23 mouse cellular contexts compared by ENCODE assay signal in genomic region chr14:48591483-48592230, GRCm38 (mm10).
DNase-seq lines count a peak whose midpoint lies in the region; ATAC-seq and TF ChIP-seq lines count a peak whose summit lies in the region.
"Had no signal": no experiment of that assay in that cellular context is flagged by ENCODE, and none has a peak within 500 bp of the region (broad histone marks: within the 10 kb centered on the region; RNA-seq: fewer than 3 reads in every experiment).

No protein-coding gene starts in this region.

- TF ChIP-seq CTCF in lung, embryonic 14.5 days (IDR thresholded peaks at IDR 0.05; ENCODE audit: low read depth) = no peak
- no peak for TF ChIP-seq CTCF in lung, adult 2 months (IDR thresholded peaks at IDR 0.05; ENCODE audit: insufficient read depth, low read length)
- TF ChIP-seq CTCF in stomach, postnatal 0 days (IDR thresholded peaks at IDR 0.05; ENCODE audit: low read depth) = no peak

- H3K4me2 ChIP-seq in lung, embryonic 14.5 days = no peak overlapping the region
- no peak overlapping the region for H3K4me2 ChIP-seq in stomach, embryonic 14.5 days (replicated peaks; ENCODE audit: low read depth, low read length)
- H3K4me2 ChIP-seq in stomach, postnatal 0 days (replicated peaks; ENCODE audit: low read depth) = no peak overlapping the region
- H3K4me2 ChIP-seq: embryonic facial prominence, embryonic 12.5 days; forebrain, embryonic 12.5 days; forebrain, embryonic 15.5 days; heart, embryonic 11.5 days; hindbrain, embryonic 13.5 days had no signal

- H3K9ac ChIP-seq in lung, embryonic 14.5 days = no peak overlapping the region
- H3K9ac ChIP-seq in stomach, embryonic 14.5 days (replicated peaks; ENCODE audit: low read depth, low read length) = no peak overlapping the region
- H3K9ac ChIP-seq in stomach, postnatal 0 days (ENCODE audit: low read length) = no peak overlapping the region
- H3K9ac ChIP-seq: embryonic facial prominence, embryonic 12.5 days; forebrain, embryonic 12.5 days; forebrain, embryonic 15.5 days; hindbrain, embryonic 13.5 days had no signal

- no peak for TF ChIP-seq POLR2A in lung, adult 2 months (IDR thresholded peaks at IDR 0.05; ENCODE audit: borderline replicate concordance, extremely low read depth, low read depth, low read length)

- TF ChIP-seq EP300 in stomach, postnatal 0 days (optimal IDR thresholded peaks at IDR 0.05) = no peak

- no peaks in the 10 kb centered on the region for H3K9me3 ChIP-seq in lung, embryonic 14.5 days (ENCODE audit: low read depth, low read length)
- H3K9me3 ChIP-seq in stomach, embryonic 14.5 days (ENCODE audit: control insufficient read depth, low read depth, low read length) = no peaks in the 10 kb centered on the region
- H3K9me3 ChIP-seq in stomach, postnatal 0 days (ENCODE audit: control insufficient read depth, low read length) = no peaks in the 10 kb centered on the region
- H3K9me3 ChIP-seq: embryonic facial prominence, embryonic 12.5 days; forebrain, embryonic 12.5 days; forebrain, embryonic 15.5 days; hindbrain, embryonic 10.5 days; hindbrain, embryonic 13.5 days had no signal

- no peaks in the 10 kb centered on the region for H3K27me3 ChIP-seq in lung, embryonic 14.5 days (ENCODE audit: insufficient read depth, low read length)
- no peaks in the 10 kb centered on the region for H3K27me3 ChIP-seq in stomach, embryonic 14.5 days (ENCODE audit: control insufficient read depth, insufficient read depth, low read length)
- H3K27me3 ChIP-seq in stomach, postnatal 0 days (ENCODE audit: control insufficient read depth, insufficient read depth, low read length) = no peaks in the 10 kb centered on the region
- H3K27me3 ChIP-seq: forebrain, embryonic 15.5 days; hindbrain, embryonic 13.5 days had no signal

- peak; percentile 85 for ATAC-seq in lung, embryonic 14.5 days (ENCODE audit: insufficient read depth)
- ATAC-seq in stomach, embryonic 14.5 days (ENCODE audit: insufficient number of reproducible peaks, insufficient read depth, low FRiP score, low read depth) = peak; percentile 75
- ATAC-seq in stomach, postnatal 0 days (ENCODE audit: low FRiP score, low TSS enrichment) = peak; percentile 85
- ATAC-seq: activated CD4-positive, CD25-positive, alpha-beta regulatory T cell, adult 4 months; CD4-positive, CD25-positive, alpha-beta regulatory T cell, adult 4 months; forebrain, embryonic 15.5 days; hindbrain, embryonic 16.5 days had no signal

- 41% methylated on average over 15 of the region's 15 CpGs for WGBS in lung, embryonic 14.5 days
- WGBS in lung, adult 2 months = 45% methylated on average over 15 of the region's 15 CpGs
- WGBS in stomach, embryonic 14.5 days = 46% methylated on average over 15 of the region's 15 CpGs
- 41% methylated on average over 15 of the region's 15 CpGs for WGBS in stomach, postnatal 0 days

- H3K36me3 ChIP-seq in lung, embryonic 14.5 days (ENCODE audit: insufficient read depth) = no peaks in the 10 kb centered on the region
- H3K36me3 ChIP-seq in stomach, embryonic 14.5 days (ENCODE audit: control insufficient read depth, insufficient read depth, low read length) = no peaks in the 10 kb centered on the region
- no peaks in the 10 kb centered on the region for H3K36me3 ChIP-seq in stomach, postnatal 0 days (ENCODE audit: control insufficient read depth, insufficient read depth, low read length)
- H3K36me3 ChIP-seq: embryonic facial prominence, embryonic 12.5 days; forebrain, embryonic 12.5 days; forebrain, embryonic 15.5 days; hindbrain, embryonic 10.5 days; hindbrain, embryonic 13.5 days had no signal

- peak; percentile 59 for DNase-seq in lung, embryonic 14.5 days
- no peak for DNase-seq in lung, adult 2 months
- DNase-seq in MN1 (ENCODE audit: low spot score) = peak; percentile 16
- no peak for DNase-seq in stomach, postnatal 0 days (ENCODE audit: low spot score)
- DNase-seq in spleen, postnatal 14 days (ENCODE audit: low spot score in 2 of 2) = no peak
- DNase-seq: adrenal gland, adult 8-10 months; adrenal gland, postnatal 36 days; cerebellum, adult 18-20 months; cerebellum, adult 9-10 months; cerebellum, postnatal 14 days; gastrocnemius, postnatal 36 days; heart, postnatal 36 days had no signal

- H3K4me3 ChIP-seq in lung, embryonic 14.5 days (ENCODE audit: low read depth, low read length) = no peak overlapping the region
- no peak overlapping the region for H3K4me3 ChIP-seq in lung, adult 2 months (replicated peaks; ENCODE audit: extremely low read depth, low read depth, low read length)
- no peak overlapping the region for H3K4me3 ChIP-seq in stomach, embryonic 14.5 days (ENCODE audit: low read depth, low read length)
- no peak overlapping the region for H3K4me3 ChIP-seq in stomach, postnatal 0 days (ENCODE audit: low read depth, low read length)
- H3K4me3 ChIP-seq: embryonic facial prominence, embryonic 12.5 days; erythroblast, embryonic 14.5 days; forebrain, embryonic 12.5 days; forebrain, embryonic 15.5 days; hindbrain, embryonic 10.5 days; hindbrain, embryonic 13.5 days had no signal

- H3K4me1 ChIP-seq in lung, embryonic 14.5 days (ENCODE audit: insufficient read depth) = no peaks in the 10 kb centered on the region
- H3K4me1 ChIP-seq in lung, adult 2 months (ENCODE audit: control insufficient read depth, insufficient read depth, low read length) = no peaks in the 10 kb centered on the region
- no peaks in the 10 kb centered on the region for H3K4me1 ChIP-seq in stomach, embryonic 14.5 days (ENCODE audit: control insufficient read depth, insufficient read depth, low read length)
- no peaks in the 10 kb centered on the region for H3K4me1 ChIP-seq in stomach, postnatal 0 days (replicated peaks; ENCODE audit: control insufficient read depth, insufficient read depth)

- H3K27ac ChIP-seq in lung, embryonic 14.5 days (ENCODE audit: low read depth) = no peak overlapping the region
- no peak overlapping the region for H3K27ac ChIP-seq in stomach, embryonic 14.5 days (ENCODE audit: low read length)
- no peak overlapping the region for H3K27ac ChIP-seq in stomach, postnatal 0 days (replicated peaks)
- H3K27ac ChIP-seq: embryonic facial prominence, embryonic 12.5 days; forebrain, embryonic 12.5 days; forebrain, embryonic 15.5 days; hindbrain, embryonic 10.5 days; hindbrain, embryonic 13.5 days had no signal

Comparison
In these comparisons a context has a peak if more than half of its experiments do, and no peak if none do; other contexts are left out.
1. DNase-seq: peak in lung, embryonic 14.5 days (single experiment) and MN1 (single experiment); none in lung, adult 2 months (single experiment), stomach, postnatal 0 days (single experiment) and spleen, postnatal 14 days (0 of 2).
2. Peak in every context shown above with its lines, with median percentiles within 50 percentile points of each other: ATAC-seq.